Mouse (Mus musculus) thymus, postnatal 4 days (tissue): Measurements from ENCODE around the gene Gm20388.

Source experiments
- DNase-seq: peaks from one replicate; pipeline ENCODE4 v3.0.0; 2021

Gene Gm20388

DNA sequence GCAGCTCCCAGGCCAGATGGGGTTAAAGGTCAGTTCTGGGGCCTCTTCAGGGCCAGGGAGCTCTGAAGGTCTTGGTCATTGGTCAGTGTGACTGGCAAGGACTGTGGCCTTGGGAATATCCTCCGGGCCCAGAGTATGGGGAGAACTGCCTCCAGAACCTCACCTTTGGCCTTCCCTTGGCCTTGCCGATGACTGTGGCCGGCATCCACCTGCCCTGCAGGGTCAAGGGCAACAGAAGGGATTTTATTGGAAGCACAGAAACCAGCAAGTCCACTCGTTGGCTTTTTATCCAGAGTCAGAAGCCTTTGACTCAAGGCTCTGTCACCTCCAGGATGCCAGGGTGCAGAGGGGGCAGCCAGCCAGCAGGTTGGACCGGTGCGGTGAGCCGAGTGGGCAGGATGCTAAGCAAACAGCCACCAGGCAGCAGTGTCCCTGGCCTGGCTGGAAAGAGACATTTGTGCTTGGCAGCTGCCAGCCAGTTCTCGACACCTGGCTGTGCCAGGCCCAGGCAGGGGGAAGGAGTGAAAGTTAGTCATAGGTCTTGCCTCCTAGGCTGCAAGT lies 590.1 kb downstream of the Gm20388 start:
- peak; percentile 60 for DNase-seq

- no peak for DNase-seq
Observed at GRCm38 (mm10) chr8:120501426-120501825, 590.8 kb downstream of the Gm20388 start.

GRCm38 (mm10) chr8:120502428-120502827 lies 591.8 kb downstream of the Gm20388 start:
- no peak for DNase-seq

DNA sequence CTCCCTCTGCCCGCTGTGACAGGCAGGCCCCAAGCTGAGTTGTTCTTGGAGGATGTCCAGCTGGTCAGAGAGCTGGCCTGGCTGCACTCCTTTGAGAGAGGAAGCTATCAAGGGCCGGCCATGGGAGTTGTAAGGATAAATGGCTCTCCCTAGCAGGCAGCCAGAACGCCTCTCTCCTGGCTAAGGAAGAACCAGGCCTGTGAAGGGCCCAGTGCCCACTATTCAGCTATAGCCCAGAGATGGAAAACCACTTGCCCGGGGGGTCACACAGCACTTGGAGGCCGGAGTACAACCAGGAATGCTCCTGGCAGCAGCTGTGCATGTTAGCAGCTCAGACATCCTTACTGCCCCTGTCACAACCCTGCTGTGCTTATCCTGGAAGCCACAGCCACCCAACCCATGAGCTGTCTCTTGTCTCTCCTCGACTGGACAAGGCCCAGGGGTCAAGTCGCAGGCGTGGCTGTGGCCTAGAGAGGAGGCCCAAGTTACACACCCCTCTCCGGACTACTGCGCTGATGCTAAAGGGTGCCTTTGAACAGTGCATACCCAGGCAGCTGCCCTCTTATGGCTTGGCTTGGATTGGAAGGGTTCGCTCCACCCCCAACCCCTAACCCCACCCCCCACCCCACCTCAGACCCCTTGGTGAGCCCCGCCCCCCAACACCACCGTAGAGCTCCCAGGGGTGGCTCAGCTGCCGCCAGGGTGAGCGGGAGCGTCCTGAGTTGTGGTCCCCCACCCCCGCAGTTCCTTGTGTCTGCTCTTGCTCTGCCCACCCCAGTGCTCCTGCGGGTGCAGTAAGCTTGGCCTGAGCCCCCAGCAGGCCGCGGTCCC lies 593.8 kb downstream of the Gm20388 start:
- peak; percentile 92 for DNase-seq

GRCm38 (mm10) chr8:120505082-120505511 lies 594.5 kb downstream of the Gm20388 start:
- peak; percentile 69 for DNase-seq

DNA sequence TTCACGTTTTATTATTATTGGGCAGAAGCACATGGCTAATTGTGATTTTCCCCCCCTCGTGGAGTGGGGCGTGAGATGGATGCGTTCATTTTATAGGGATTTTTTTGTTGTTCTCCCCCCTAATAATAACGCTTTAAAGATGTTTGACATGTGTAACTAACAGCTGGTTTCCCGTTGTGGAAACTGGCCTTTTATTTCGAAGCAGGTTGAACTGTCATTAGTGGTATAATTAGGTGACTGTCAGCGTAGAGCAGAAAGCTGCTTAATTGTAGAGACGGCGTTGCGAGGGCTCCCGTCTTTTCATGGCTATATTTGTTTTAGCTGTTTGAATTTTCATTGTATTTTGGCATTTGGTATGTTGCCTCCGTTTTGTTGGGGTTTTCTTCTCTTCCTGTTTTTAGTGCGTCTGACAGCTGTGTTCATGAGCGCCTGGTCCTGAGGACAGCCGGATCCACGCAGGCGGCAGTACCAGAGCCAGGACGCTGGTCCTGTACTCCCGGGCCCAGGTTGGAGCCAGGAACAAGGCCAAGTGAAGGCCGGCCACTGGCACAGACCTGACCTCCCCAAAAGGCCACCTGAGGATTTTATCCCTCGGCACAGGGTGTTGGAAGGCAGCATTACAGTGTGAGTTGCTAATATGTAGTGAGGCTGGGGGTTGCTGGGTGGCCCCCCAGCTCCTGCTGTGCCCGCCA lies 595.1 kb downstream of the Gm20388 start:
- peak; percentile 57 for DNase-seq

DNA sequence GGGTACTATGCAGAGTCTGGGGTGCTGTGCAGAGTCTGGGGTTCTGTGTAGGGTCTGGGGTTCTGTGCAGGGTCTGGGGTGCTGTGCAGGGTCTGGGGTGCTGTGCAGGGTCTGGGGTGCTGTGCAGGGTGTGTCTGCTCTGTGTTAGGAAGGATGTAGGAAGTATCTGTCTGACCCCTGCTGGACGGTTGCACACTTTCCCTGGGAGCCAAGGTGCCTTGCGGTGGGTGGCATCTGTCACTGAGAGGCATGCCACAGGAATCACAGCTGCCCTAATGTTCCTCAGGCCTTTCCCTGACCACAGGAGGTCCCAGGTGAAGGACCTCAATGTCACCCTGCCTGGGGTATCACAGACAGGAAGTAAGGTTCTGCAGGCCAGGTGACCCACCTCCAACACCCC lies 595.9 kb downstream of the Gm20388 start:
- DNase-seq: peak; percentile 71

DNA sequence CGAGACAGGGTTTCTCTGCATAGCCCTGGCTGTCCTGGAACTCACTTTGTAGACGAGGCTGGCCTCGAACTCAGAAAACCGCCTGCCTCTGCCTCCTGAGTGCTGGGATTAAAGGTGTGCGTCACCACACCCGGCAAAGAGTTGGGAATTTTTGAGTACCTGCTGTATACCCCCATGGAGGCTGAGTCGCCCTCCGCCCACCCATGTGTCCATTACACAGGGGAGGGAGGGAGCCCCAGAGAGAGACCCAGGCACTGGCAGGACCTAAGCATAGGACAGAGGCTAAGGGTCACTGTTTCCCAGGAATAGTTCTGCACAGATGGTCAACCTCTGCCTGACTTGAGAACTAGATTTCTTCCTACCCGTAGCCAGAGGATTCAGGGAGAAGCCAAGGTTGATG lies 596.6 kb downstream of the Gm20388 start:
- DNase-seq: no peak

DNA sequence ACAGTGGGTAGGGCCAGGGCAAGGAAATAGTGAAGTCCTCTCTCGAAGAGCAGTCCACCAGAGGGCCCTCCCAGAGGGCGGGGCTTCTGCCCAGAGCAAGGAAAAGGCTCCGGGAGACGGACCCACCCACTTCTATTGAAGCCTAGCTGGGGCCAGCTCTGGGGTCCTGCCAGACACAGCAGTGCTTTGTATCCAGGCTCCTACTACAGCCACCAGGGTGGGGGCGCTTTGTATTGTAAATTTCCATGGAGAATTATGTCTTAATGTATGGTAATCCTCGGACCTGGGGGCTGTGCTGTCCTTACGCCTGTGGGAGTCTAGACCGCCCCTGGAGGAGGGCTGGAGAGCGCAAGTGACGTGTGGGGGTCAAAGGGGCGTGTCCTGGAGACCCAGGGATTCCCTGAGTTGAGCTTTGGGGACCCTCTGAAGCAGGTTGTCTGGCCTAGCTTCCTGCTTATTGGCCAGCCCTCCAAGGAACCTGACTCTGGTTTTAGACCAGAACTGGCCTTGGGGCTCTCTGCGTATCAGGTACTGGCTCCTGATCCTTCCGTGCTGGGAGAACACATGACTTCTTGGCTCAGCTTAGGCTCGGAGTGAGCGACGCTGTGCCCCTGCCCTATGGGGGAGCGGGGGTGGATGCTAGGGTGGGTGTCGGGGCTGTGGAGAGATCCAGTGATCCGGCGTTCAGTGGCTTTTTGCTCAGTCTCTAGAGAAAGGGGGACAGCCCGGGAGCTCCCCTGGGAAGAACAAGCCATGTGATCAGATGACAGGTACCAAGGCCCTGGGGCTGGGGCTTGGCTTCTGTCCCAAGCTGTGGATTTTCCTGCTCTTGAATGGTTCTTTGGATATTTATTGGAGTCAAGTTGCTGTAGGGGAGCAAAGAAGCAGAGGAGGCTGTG lies 598.7 kb downstream of the Gm20388 start:
- DNase-seq: no peak

DNA sequence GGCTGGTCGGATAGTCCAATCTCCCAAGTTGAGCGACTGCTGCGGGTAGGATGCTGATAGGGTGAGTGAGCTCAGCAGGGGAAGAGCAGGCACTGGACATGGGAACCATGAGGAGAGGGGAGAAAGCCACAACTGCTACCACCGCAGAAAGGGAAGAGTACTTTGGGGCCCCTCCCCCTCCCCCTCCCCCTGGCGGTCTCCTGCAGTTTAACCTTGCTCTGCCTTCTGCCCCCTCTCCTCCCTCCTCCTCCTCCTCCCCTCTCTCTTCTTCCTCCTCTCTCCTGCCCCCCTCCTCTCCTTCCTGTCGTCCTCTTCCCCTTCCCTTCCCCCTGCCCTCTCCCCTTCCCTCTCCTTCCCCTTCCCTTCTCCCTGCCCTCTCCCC lies 599.4 kb downstream of the Gm20388 start:
- peak; percentile 56 for DNase-seq

GRCm38 (mm10) chr8:120510863-120511457 lies 600.3 kb downstream of the Gm20388 start:
- DNase-seq: no peak

- no peak for DNase-seq
Observed at GRCm38 (mm10) chr8:120511737-120512136, 601.1 kb downstream of the Gm20388 start.

DNA sequence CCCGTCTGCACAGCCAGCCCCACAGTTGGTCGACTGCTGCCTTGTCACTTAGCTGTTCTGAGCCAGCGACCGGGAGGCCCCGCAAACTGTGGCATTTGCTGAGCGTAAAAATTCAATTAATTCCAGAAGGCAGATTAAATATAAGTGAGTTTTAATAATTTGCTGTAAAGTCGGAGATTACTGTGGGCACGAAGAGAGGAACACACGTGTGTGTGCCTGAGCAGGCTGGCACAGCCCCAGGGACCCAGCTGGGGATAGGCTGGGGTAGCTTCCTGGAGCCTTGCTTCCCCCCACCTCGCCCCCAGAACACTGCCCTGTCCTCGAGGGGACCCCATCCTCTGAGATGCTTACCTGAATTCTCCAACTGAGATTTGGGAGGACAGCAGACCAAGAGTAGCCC lies 601.7 kb downstream of the Gm20388 start:
- no peak for DNase-seq

DNA sequence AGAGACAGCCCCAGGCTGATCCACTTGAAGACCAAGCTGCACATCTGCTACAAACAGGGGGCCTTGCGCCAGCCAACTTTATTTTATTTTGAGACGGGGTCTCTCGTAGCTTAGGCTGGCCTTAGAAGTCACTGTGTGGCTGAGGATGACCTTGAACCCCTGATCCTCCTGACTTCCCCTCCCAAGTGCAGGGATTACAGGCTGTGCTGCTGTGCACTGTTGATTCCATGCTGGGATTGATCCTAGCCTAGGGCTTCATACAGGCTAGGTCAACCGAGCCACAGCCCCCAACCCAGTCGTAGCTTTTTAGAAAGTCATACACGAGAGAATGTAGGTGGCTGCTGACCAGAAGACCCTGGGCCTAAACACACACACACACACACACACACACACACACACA lies 602.5 kb downstream of the Gm20388 start:
- DNase-seq: no peak

- peak; percentile 73 for DNase-seq
Observed at GRCm38 (mm10) chr8:120513638-120514461, 603.2 kb downstream of the Gm20388 start.

DNA sequence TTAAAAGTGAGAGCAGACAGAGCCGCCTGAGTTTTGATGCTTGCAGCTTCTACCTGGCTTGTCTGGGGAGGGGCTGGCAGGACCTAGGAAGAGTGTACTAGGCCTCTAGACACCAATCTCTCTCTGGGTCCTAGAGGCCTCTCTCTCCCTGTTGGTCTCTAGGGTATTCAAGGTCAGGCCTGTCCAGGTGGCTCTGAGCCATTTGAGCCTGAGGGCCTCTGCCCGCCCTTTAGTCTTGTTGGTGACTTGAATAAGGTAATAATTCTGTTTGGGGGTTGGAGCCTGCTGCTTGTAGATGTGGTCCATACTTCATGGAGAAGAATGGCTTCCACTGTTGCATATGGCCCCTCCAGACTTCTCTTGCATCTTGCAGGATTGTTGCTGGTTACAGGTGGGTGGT lies 604.6 kb downstream of the Gm20388 start:
- DNase-seq: no peak

- no peak for DNase-seq
Observed at GRCm38 (mm10) chr8:120515650-120516049, 605.0 kb downstream of the Gm20388 start.

DNA sequence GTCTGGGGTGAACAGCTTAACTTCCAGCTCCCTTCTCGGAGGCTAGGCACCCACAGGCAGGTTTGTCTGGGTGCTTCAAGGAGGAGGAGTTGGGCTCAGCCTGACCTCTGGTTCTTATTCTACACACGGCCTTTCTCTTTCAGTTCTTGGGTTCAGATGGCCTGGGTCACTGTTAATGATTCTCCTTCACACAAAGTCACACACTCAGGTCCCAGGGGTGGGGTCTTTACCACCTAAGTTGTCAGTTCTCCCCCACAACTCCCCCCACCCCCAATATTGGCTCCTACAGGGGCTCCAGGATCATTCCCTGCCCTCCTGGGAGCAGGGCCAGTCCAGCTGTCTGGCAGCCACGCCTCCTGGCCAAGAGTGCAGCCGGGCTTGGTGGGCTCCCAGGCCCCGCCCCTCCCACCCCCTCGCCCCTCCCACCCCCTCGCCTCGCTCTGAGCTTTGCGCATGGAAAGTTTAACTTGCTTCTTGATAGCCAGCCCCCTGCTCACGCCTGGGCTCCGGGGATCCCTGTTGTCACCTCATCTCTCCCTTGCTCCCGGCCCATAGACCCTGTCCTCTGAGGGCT lies 605.6 kb downstream of the Gm20388 start:
- DNase-seq: no peak

- DNase-seq: no peak
Observed at GRCm38 (mm10) chr8:120517666-120518410, 607.2 kb downstream of the Gm20388 start.

DNA sequence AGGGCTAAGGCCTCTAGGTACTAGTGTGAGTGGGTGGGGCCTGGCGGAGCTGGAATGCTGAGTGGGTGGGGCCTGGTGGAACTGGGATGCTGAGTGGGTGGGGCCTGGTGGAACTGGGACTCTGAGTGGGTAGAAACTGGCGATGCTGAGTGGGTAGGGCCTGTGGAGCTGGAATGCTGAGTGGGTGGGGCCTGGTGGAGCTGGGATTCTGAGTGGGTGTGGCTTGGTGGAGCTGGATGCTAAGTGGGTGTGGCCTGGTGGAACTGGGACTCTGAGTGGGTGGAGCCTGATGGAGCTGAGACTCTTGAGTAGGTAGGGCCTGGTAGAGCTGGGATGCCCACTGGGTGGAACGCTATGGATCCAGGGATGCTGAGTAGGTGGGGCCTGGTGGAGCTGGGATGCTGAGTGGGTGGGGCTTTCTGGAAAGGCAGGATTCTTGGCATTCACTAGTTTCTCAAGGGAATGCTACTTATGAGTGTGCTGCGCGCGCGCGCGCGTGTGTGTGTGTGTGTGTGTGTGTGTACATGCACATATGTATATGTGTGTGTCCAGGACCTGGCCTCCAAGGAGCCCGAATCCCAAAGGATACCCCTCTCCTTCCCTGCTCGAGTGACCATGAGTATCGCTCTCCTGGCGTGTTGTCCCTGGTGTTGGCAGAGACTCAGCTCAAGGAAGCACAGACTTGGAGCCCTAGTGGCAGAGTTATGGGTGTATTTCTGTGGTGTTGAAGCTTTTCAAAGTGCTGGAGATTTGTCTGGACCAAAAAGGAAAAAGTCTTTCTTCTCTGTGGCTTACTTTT lies 608.3 kb downstream of the Gm20388 start:
- DNase-seq: no peak
